Mouse (Mus musculus): ENCODE measurements at regions not wholly inside any gene's neighbourhood (a gene's known extent, or its start where the extent isn't known, plus 50 kb on each side); places are given as distances from the start of the nearest gene placed in this dataset.

GRCm38 (mm10) chr11:111260691-111261383 lies 194.9 kb downstream of the Kcnj2 start:
- in situ Hi-C loops (cut with MboI; ENCODE audit: unreplicated experiment in 2 of 2) = no loop called here

DNA sequence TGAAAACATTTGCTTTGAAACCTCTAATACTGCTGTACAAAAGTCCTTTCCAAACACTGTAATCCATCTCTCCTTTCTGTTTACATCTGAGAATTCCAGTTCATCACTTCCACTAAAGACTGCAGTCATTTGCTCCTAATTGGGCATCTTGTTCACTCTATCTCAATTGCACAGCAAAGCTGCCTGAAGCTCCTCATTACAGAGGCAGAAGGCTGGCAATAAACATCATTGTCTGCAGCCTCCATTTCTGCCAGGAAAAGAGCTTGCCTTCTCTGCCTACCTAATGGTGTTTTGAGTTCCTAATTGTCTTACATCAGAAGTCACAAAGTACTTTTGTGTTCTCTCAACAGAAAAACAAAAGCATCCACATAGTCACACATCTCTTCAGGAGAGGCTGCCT lies 207.7 kb downstream of the Kcnj2 start:
- in situ Hi-C loops (cut with MboI; ENCODE audit: unreplicated experiment in 2 of 2) = no loop called here

DNA sequence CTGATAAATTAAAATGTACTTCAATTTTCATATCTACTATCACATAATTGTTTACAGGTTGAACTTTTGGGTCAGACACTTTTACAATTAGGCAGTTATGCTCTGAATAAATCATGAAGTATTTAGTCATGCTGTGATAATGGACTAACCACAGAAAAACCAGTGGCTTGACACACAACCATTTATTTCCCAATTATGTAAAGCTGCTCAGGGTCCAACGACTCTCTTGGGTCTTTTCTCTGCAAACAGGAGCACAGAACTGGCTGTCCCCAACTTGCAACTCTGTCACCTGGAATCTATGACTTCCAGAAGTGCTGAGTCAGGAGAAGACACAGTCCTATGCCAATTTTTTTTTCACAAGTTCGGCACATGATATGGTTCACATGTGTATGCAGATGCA lies 214.8 kb downstream of the Kcnj2 start:
- in situ Hi-C loops (cut with MboI; ENCODE audit: unreplicated experiment in 2 of 2) = no loop called here

GRCm38 (mm10) chr11:111281237-111282160 lies 215.5 kb downstream of the Kcnj2 start:
- in situ Hi-C loops (cut with MboI; ENCODE audit: unreplicated experiment in 2 of 2) = no loop called here

DNA sequence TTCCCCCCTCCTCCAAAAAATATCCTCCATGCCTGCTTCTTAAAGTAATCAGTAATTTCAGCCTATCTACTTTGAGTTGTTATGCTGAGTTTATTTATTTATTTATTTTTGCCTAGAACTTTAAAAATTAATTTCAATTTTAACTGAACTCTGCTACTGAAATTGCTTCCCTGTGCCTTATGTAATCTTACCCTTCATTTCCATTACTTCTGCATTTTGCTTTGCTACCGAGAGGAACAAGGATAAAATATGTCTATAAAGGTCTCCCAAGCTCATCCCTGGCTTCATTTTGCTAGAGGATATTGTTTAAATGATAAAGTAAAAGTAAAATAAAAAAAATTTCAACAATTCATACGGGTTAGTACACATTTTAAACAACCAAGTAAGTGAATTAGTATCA lies 216.3 kb downstream of the Kcnj2 start:
- in situ Hi-C loops (cut with MboI; ENCODE audit: unreplicated experiment in 2 of 2) = no loop called here

DNA sequence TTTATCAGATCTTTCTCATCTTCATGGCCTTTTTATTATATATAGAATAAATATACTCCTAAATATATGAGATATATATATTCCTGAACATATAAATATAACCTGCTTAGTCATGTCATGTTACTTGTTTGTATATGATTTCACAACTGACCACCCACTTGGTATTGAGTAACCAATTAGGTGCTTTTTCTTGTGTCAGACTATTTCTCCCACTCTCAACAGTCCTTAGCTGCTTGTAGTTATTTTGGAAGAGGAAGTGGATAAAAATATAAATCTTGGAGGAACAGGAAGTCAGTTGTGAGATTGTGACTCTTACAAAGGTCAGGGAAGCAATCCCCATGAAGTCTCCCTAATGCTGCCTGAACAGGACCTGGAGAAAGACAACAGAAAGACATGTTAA lies 224.6 kb downstream of the Kcnj2 start:
- in situ Hi-C loops (cut with MboI; ENCODE audit: unreplicated experiment in 2 of 2) = no loop called here

GRCm38 (mm10) chr11:111296309-111296721 lies 230.4 kb downstream of the Kcnj2 start:
- in situ Hi-C loops (cut with MboI; ENCODE audit: unreplicated experiment in 2 of 2) = no loop called here

DNA sequence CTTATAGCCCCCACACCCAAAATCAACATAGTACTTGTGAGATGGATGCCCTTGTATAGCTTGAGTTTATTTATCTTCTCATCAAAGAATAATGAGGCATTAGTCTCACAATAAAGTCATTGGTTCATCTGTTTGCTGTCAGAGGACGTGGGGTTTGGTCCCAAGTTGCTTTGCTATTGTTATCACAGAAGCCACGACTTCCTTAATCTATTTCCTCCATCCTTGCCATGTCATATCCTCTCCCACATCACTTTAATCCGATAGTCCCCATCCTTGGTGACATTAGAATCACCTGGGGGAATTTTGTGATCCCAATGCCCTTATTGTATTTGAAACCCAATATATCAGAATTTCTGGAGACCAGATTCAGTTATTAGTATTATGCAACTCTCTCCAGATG lies 246.8 kb downstream of the Kcnj2 start:
- in situ Hi-C loops (cut with MboI; ENCODE audit: unreplicated experiment in 2 of 2) = no loop called here

DNA sequence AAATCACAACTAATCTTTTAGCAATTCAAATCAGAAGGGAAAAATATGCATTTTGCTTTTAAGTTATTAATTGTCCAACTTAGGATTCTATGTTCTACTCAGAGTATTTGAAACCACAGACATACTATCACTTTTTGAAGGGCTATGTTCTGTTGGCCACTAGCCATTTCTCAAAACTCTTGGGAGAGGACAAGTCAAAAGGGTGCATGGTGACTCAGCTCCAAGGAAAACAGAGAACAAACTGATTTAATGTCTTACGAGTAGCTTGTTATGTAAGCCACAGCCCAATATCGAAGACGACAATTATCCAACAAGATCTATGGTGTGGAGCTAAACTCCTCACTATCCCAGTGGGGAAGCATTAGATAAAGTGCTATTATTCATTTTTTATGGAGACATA lies 247.6 kb downstream of the Kcnj2 start:
- in situ Hi-C loops (cut with MboI; ENCODE audit: unreplicated experiment in 2 of 2) = no loop called here

DNA sequence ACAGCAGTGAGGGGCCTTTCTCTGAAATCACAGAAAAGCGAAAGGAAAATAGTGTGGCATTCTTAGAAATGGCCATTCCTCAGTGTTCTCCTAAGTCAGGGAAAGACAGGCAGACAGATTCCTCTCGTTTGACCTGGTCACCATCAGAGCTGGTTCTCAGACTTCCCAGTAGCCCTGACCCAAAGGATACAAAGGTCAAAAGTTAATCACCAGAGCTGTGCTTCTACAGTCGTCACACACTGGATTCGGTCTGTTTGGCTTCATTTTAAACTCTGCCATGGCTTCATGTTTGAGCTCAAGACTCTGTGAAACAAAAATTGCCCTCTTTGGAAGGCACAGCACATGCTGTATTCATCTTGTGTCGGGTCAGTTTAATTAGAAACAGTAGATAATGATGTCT lies 255.6 kb downstream of the Kcnj2 start:
- in situ Hi-C loops (cut with MboI; ENCODE audit: unreplicated experiment in 2 of 2) = no loop called here

DNA sequence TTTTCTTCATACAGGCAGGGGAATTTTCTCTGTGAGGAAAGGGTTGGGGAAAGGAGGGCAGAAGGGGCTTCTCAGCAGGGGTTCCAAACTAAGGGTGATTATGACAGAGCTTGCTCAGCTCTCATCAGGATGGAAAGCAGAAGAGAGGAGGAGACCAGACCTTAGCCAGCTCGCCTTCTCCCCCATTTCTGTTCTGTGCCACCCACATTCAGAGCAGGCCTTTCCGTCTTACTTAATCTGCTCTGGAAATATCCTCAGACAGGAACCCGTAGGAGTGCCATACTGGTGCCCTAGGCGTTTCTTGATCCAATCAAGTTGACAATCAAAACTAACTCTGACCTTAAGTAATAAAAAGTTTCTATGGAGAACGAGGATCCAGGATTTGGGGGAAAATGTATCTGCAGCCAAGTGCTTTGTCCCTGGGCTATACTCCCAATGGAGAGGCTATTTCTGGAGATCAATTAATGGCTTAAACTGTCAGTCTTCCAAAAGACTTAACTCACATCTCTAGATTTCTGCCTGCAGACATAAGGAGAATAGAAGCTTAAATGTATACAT lies 258.6 kb downstream of the Kcnj2 start:
- in situ Hi-C loops (cut with MboI; ENCODE audit: unreplicated experiment in 2 of 2) = no loop called here

DNA sequence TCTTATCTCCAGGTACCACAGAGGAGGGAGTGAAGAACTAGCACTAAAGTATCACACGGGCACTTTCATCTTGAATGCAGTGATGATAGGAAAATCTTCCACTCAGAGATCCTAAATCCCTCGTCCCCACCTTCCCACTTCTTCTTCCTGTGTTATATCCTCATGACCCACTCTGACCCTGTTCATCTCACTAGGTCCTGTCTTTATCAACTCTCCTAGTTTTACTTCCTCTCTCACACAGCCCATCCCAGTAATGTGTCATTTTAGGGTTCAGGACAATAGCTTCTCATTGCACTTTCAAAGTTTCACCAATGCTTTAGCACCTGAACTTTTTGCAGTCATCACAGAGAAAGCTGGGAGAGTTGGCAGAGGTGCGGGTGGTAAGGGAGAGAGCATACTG lies 261.0 kb downstream of the Kcnj2 start:
- in situ Hi-C loops (cut with MboI; ENCODE audit: unreplicated experiment in 2 of 2) = no loop called here

GRCm38 (mm10) chr11:111328258-111328657 lies 262.3 kb downstream of the Kcnj2 start:
- in situ Hi-C loops (cut with MboI; ENCODE audit: unreplicated experiment in 2 of 2) = no loop called here

- in situ Hi-C loops (cut with MboI; ENCODE audit: unreplicated experiment in 2 of 2) = no loop called here
Observed at GRCm38 (mm10) chr11:111331592-111331991, 265.6 kb downstream of the Kcnj2 start.

DNA sequence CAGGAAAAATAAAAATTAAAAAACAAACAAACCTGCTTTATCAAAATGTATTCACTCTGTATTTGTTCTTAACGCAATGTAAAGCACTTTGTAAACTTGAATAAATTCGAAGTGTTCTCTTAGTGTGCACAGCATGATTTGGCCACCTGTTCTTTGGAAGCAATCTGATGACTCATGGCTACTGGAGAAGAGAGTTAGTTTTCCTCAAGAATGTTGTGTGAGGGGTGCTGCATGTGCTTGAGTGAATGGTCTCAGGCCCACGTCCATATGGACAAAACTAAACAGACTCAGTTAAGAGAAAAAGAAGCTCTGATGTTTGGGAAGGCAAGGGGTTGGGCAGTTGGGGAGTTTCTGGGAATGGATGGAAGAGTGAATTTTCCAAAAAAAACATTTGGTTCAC lies 267.1 kb downstream of the Kcnj2 start:
- in situ Hi-C loops (cut with MboI; ENCODE audit: unreplicated experiment in 2 of 2) = no loop called here

DNA sequence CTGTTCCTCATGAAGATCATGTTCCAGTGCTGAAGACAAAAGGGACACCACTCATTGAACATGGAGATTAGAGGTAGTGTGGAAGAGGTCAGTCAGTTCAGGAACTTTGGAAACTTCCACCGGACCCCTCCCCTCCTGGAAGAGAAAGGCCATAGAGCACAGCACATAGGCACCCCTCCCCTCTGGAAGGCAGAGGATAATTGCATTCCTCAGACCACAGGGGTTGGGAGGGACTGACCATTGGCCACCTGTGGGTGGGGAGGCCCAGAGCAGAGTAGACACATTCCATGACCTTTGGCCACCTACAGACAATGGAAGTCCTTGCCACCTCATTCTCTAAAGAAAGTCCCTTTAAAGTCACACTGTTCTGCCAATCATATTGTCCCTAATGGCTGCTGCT lies 281.6 kb downstream of the Kcnj2 start:
- in situ Hi-C loops (cut with MboI; ENCODE audit: unreplicated experiment in 2 of 2) = no loop called here

DNA sequence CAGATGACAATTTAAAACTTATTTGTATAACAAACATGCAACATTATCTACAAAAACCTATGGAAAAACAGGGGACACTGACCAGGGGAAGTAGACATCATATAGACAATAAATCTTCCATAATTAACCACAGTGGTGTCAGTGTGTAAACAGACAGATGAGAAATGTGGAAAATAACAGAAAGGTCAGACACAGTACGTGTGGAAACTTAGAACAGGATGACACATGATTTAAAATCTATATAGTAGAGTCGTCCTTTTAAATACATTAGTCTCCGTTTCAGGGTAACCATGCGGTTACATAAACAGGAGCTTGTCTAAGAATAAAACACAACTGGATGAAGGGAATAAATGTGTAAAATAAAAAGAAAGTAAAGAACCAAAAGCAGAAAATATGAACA lies 284.1 kb downstream of the Kcnj2 start:
- in situ Hi-C loops (cut with MboI; ENCODE audit: unreplicated experiment in 2 of 2) = no loop called here

- in situ Hi-C loops (cut with MboI; ENCODE audit: unreplicated experiment in 2 of 2) = no loop called here
Observed at GRCm38 (mm10) chr11:111363363-111363762, 297.4 kb downstream of the Kcnj2 start.

DNA sequence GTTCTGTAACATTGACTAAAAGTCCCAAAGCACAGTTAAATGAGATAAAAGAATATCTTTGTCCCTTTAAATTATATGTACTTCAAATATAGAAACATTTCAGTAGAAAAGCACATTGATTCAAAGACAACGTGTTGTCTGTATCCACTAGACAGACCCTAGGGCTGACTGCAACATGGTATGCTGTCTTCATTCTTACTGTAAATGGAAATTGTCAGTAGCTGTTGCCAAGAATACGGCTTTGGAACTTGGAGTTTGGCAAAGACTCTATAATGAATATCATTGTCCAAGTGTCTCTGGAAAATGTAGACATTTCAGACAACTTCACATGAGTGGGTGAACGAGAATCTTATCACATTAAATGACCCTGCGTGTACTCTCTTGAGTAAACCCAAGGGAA lies 311.2 kb downstream of the Kcnj2 start:
- in situ Hi-C loops (cut with MboI; ENCODE audit: unreplicated experiment in 2 of 2) = no loop called here

- in situ Hi-C loops (cut with MboI; ENCODE audit: unreplicated experiment in 2 of 2) = no loop called here
Observed at GRCm38 (mm10) chr11:111379842-111380241, 313.9 kb downstream of the Kcnj2 start.

DNA sequence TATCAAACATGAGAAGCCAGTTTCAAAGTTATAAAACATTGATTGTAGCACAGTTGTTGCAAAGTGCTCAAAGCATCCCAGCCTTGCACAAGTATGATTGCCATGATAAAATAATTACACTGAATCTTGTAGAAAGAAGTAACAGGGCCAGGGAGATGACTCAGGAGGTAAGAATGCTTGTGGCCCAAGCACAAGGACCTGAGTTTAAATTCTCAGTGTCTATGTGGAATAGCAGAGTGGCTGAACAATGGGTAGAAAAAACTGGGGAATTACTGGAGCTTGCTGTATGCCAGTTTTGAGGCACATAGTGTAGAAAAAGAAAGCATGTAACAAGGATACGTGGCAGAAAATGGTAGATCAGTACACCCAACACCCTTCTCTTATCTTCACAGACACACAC lies 332.7 kb downstream of the Kcnj2 start:
- in situ Hi-C loops (cut with MboI; ENCODE audit: unreplicated experiment in 2 of 2) = no loop called here

DNA sequence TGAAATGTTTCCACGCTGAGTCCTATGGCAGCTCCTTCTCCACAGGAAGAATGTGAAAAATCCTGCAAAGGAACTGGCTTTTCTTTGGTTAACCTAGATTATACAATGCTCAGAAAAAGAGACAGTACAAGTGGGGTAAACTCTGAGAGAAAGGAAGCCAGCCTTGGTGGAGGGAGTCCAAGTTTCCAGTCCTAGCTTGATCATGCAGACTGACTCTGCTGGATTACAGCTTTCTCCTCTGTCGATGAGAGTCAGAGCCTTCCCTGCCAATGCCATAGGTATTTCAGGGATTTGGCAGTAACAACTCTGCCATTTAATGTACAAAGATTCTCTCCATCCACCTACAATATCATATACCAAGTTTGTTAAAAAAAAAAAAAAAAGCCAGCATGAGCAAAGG lies 343.3 kb downstream of the Kcnj2 start:
- in situ Hi-C loops (cut with MboI; ENCODE audit: unreplicated experiment in 2 of 2) = no loop called here

All from v-Abl transformed pro-B cells (cell line).